Mouse (Mus musculus): ENCODE results near the gene Myl3. TPM values are rescaled to one million over a fixed set of nuclear protein-coding genes. Genes with fewer than 3 reads are reported as not detected.

Gene Myl3
- polyA plus RNA-seq, 1 experiment = not detected

DNA sequence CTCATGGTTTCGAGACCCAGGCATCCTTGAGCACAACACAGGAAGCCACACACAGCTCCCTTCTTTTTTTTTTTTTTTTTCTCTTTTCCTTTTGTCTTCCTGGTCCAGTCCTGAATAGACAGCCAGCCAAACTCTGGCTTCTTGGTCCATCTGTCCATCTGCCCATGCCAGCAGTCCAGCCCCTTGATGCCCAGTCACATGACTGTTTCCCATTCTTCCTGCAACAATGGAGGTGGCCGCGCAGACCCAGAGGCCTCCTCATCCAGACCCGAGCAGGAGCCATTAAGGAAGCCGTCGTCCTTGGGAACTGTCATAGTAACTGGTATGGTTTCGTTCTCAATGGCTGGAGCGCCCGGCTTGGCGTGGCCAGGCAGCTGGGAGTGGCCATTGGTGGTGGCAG is 19.6 kb upstream of the Myl3 start:
- H3K4me1 ChIP-seq (ENCODE audit: control insufficient read depth, insufficient read depth, low read length) = no peaks in the 10 kb centered on the region
- no peak overlapping the region for H3K27ac ChIP-seq (ENCODE audit: insufficient read depth, low read depth, low read length)
- no peak overlapping the region for H3K4me3 ChIP-seq (ENCODE audit: insufficient read depth, low read length)
- TF ChIP-seq POLR2A (IDR thresholded peaks at IDR 0.05; ENCODE audit: borderline replicate concordance, low read depth, low read length) (no peak), CTCF (IDR thresholded peaks at IDR 0.05; ENCODE audit: low read depth, low read length) (no peak)

- Histone ChIP-seq H3K4me3 (ENCODE audit: insufficient read depth, low read length) (no peak overlapping the region), H3K4me1 (ENCODE audit: control insufficient read depth, insufficient read depth, low read length) (no peaks in the 10 kb centered on the region), H3K27ac (ENCODE audit: insufficient read depth, low read depth, low read length) (no peak overlapping the region)
- TF ChIP-seq POLR2A (IDR thresholded peaks at IDR 0.05; ENCODE audit: borderline replicate concordance, low read depth, low read length) (no peak), CTCF (IDR thresholded peaks at IDR 0.05; ENCODE audit: low read depth, low read length) (no peak)
These were observed 15.9 kb upstream of the Myl3 start for GRCm38 (mm10) chr9:110725721-110726135.

DNA sequence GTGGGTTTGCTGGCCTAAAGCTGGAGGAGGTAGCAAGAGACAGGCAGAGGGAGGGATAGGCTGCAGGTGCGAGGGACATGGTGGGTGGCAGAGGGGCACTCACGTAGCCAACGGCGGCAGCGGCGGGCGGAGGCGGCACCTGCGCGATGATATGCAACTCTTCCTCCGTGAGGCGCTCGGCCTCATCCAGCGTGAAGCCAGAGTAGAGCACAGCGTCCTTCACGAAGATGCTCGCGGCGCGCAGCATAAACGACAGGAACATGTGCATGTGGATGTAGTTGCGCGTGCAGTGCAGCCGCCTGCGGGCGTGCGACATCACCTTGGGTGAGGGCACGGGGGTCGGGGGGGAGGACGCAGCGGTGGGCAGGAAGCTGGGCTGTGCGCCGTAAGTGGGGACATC is 14.8 kb upstream of the Myl3 start:
- TF ChIP-seq CTCF (IDR thresholded peaks at IDR 0.05; ENCODE audit: low read depth, low read length) = no peak
- TF ChIP-seq POLR2A (IDR thresholded peaks at IDR 0.05; ENCODE audit: borderline replicate concordance, low read depth, low read length) = no peak
- no peak overlapping the region for H3K4me3 ChIP-seq (ENCODE audit: insufficient read depth, low read length)
- H3K4me1 ChIP-seq (ENCODE audit: control insufficient read depth, insufficient read depth, low read length) = no peaks in the 10 kb centered on the region

GRCm38 (mm10) chr9:110729841-110730240 is 11.8 kb upstream of the Myl3 start:
- Histone ChIP-seq H3K4me3 (ENCODE audit: insufficient read depth, low read length) (no peak overlapping the region), H3K4me1 (ENCODE audit: control insufficient read depth, insufficient read depth, low read length) (peaks cover 10% of the 10 kb centered on the region), H3K27ac (ENCODE audit: insufficient read depth, low read depth, low read length) (no peak overlapping the region)
- TF ChIP-seq POLR2A (IDR thresholded peaks at IDR 0.05; ENCODE audit: borderline replicate concordance, low read depth, low read length) (no peak), CTCF (IDR thresholded peaks at IDR 0.05; ENCODE audit: low read depth, low read length) (peak; percentile 81)

More for the DNA sequence above, 14.8 kb upstream of the Myl3 start:
- no peak overlapping the region for H3K27ac ChIP-seq (ENCODE audit: insufficient read depth, low read depth, low read length)

- peaks cover 10% of the 10 kb centered on the region for H3K4me1 ChIP-seq (ENCODE audit: control insufficient read depth, insufficient read depth, low read length)
- no peak overlapping the region for H3K27ac ChIP-seq (ENCODE audit: insufficient read depth, low read depth, low read length)
- no peak overlapping the region for H3K4me3 ChIP-seq (ENCODE audit: insufficient read depth, low read length)
- TF ChIP-seq CTCF (IDR thresholded peaks at IDR 0.05; ENCODE audit: low read depth, low read length) (no peak), POLR2A (IDR thresholded peaks at IDR 0.05; ENCODE audit: borderline replicate concordance, low read depth, low read length) (no peak)
These were observed 9.8 kb upstream of the Myl3 start for GRCm38 (mm10) chr9:110731859-110732258.

GRCm38 (mm10) chr9:110732623-110733022 is 9.0 kb upstream of the Myl3 start:
- Histone ChIP-seq H3K27ac (ENCODE audit: insufficient read depth, low read depth, low read length) (peak overlapping the region; percentile 59), H3K4me3 (ENCODE audit: insufficient read depth, low read length) (peak overlapping the region; percentile 50), H3K4me1 (ENCODE audit: control insufficient read depth, insufficient read depth, low read length) (peaks cover 10% of the 10 kb centered on the region)
- no peak; the same call in 1 of the 2 replicates for TF ChIP-seq POLR2A (IDR thresholded peaks at IDR 0.05; ENCODE audit: borderline replicate concordance, low read depth, low read length)
- no peak for TF ChIP-seq CTCF (IDR thresholded peaks at IDR 0.05; ENCODE audit: low read depth, low read length)

- H3K4me1 ChIP-seq (ENCODE audit: control insufficient read depth, insufficient read depth, low read length) = peaks cover 10% of the 10 kb centered on the region
- no peak for TF ChIP-seq POLR2A (IDR thresholded peaks at IDR 0.05; ENCODE audit: borderline replicate concordance, low read depth, low read length)
- no peak for TF ChIP-seq CTCF (IDR thresholded peaks at IDR 0.05; ENCODE audit: low read depth, low read length)
- H3K4me3 ChIP-seq (ENCODE audit: insufficient read depth, low read length) = peak overlapping the region; percentile 50
- H3K27ac ChIP-seq (ENCODE audit: insufficient read depth, low read depth, low read length) = peak overlapping the region; percentile 59
These were observed 8.6 kb upstream of the Myl3 start for GRCm38 (mm10) chr9:110733102-110733501.

DNA sequence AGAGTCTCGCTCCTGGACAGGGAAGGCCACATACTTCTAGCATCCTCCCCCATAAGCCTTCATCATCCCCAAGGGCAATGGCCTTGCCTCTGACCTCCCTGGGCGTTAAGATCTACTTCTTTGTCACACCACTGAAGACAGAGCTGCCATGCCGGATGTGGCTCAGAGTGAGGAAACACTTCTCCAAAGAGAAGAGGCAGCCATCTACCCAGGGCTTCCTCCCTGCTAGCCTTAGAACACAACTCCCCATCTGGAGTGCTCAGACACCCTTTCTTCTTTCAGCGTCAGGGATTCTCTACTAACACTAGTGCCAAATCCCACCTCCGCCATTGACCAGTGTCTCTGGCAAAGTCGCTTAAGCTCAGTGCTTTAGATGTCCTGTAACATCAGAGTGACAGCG is 7.5 kb upstream of the Myl3 start:
- H3K27ac ChIP-seq (ENCODE audit: insufficient read depth, low read depth, low read length) = no peak overlapping the region
- peaks cover 10% of the 10 kb centered on the region for H3K4me1 ChIP-seq (ENCODE audit: control insufficient read depth, insufficient read depth, low read length)
- H3K4me3 ChIP-seq (ENCODE audit: insufficient read depth, low read length) = no peak overlapping the region
- TF ChIP-seq CTCF (IDR thresholded peaks at IDR 0.05; ENCODE audit: low read depth, low read length) (no peak), POLR2A (IDR thresholded peaks at IDR 0.05; ENCODE audit: borderline replicate concordance, low read depth, low read length) (no peak)

DNA sequence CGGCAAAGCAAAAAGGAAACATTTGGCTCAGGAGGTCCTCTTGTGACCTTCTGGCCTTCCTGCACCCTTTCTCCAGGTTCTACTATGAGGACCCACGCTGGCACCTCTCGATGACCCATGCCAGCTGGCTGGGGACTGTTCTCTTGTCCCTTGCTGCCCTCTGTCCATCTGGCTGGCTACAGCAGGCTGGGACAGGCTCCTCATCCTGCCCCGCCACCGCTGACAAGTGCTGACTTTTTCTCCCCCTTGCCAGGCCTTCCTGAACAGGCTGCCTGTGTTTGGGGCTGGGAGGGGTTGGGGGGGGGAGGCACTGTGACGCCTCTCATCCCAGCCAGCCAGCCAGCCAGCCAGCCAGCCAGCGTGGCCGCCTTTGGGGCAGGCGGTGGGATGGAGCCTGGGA is 5.3 kb upstream of the Myl3 start:
- TF ChIP-seq CTCF (IDR thresholded peaks at IDR 0.05; ENCODE audit: low read depth, low read length) = no peak
- TF ChIP-seq POLR2A (IDR thresholded peaks at IDR 0.05; ENCODE audit: borderline replicate concordance, low read depth, low read length) = no peak
- Histone ChIP-seq H3K4me1 (ENCODE audit: control insufficient read depth, insufficient read depth, low read length) (peaks cover 10% of the 10 kb centered on the region), H3K4me3 (ENCODE audit: insufficient read depth, low read length) (no peak overlapping the region), H3K27ac (ENCODE audit: insufficient read depth, low read depth, low read length) (no peak overlapping the region)

GRCm38 (mm10) chr9:110738054-110738453 is 3.6 kb upstream of the Myl3 start:
- no peak for TF ChIP-seq CTCF (IDR thresholded peaks at IDR 0.05; ENCODE audit: low read depth, low read length)
- Histone ChIP-seq H3K27ac (ENCODE audit: insufficient read depth, low read depth, low read length) (no peak overlapping the region), H3K4me1 (ENCODE audit: control insufficient read depth, insufficient read depth, low read length) (peaks cover 6% of the 10 kb centered on the region), H3K4me3 (ENCODE audit: insufficient read depth, low read length) (no peak overlapping the region)

DNA sequence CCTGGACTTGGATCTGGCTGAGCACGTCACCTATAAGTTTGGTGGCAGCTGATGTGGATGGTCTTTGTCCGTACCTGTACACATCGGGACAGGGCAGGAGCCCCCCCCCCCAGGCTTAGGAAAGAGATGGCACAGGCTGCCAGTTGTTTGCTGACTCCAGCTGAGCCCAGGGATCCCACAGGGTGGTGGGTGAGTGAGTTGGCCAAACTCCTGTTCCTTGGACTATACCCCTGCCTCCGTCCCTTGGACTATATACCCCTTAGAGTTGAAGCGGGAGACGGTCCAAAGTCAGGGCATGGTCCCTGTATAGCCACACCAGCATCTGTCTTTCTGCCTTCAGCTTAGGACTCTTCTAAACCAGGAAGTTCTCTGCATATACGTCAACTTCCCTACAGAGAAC is 1.7 kb upstream of the Myl3 start:
- Histone ChIP-seq H3K27ac (ENCODE audit: insufficient read depth, low read depth, low read length) (no peak overlapping the region), H3K4me1 (ENCODE audit: control insufficient read depth, insufficient read depth, low read length) (no peaks in the 10 kb centered on the region), H3K4me3 (ENCODE audit: insufficient read depth, low read length) (no peak overlapping the region)
- TF ChIP-seq CTCF (IDR thresholded peaks at IDR 0.05; ENCODE audit: low read depth, low read length) (no peak), POLR2A (IDR thresholded peaks at IDR 0.05; ENCODE audit: borderline replicate concordance, low read depth, low read length) (no peak)
